Mouse (Mus musculus): ENCODE results near the gene Cd38. TPM values are rescaled to one million over a fixed set of nuclear protein-coding genes. Genes with fewer than 3 reads are reported as not detected.
"Not testable (repeated sequence)": the region's sequence is repeated elsewhere in the genome, so short reads cannot be mapped to it uniquely, and the experiment has no call there.

Gene Cd38
- polyA plus RNA-seq, 1 experiment from 2014 or later, result 2.4 TPM

DNA sequence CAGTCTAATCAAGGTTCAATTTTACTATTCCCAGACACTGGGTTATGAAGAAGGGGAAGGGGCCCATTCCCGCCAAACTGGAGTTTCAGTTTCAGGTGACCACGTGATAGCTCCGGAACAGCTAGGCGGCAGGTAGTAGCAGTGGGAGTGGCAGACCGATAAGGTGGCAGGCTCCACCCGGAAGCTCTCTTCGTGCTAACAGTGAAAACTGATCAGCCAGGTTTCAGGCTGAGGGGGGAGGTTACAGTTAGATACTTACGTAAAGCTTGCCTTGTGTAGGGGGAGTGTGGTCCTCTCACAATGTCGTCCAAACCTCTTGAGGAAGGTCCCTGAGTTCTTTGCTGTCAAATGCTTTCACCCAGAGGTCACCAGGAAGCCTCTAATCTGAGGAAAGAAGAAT is 40.9 kb downstream of the Cd38 start:
- no peaks in the 10 kb centered on the region for H3K27me3 ChIP-seq (replicated peaks; ENCODE audit: control insufficient read depth, insufficient read depth, low read length)
- no peaks in the 10 kb centered on the region for H3K36me3 ChIP-seq (ENCODE audit: control insufficient read depth, insufficient read depth)
- H3K9ac ChIP-seq (replicated peaks; ENCODE audit: low read depth, low read length), result no peak overlapping the region
- ATAC-seq, result no peak
- H3K4me1 ChIP-seq (replicated peaks; ENCODE audit: control insufficient read depth, insufficient read depth, low read length), result no peaks in the 10 kb centered on the region
- no peaks in the 10 kb centered on the region for H3K9me3 ChIP-seq (ENCODE audit: control insufficient read depth, low read length)
- no peak overlapping the region for H3K4me3 ChIP-seq (replicated peaks; ENCODE audit: low read length)
- no peak overlapping the region for H3K4me2 ChIP-seq (ENCODE audit: low read length)
- 77% methylated on average over 9 of the region's 9 CpGs for WGBS
- H3K27ac ChIP-seq (ENCODE audit: low read length), result no peak overlapping the region

DNA sequence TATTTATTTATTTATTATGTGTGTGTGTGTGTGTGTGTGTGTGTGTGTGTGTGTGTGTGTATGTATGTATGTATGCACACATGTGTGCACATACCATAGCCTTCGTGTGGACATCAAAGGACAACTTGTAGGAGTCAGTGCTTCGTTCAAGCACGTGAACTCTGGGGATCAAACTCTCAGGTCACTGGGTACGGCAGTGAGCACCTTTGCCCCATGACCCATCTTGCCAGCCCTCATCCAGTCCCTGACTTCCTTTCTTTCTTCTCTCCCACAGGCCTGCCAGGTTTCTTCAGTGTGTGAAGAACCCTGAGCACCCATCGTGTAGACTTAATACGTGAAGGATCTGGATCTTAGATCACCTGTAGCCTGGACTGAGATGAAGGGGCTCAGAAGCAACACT is 41.7 kb downstream of the Cd38 start:
- no peak overlapping the region for H3K4me2 ChIP-seq (ENCODE audit: low read length)
- no peak overlapping the region for H3K9ac ChIP-seq (replicated peaks; ENCODE audit: low read depth, low read length)
- no peaks in the 10 kb centered on the region for H3K9me3 ChIP-seq (ENCODE audit: control insufficient read depth, low read length)
- ATAC-seq, result no peak
- H3K4me3 ChIP-seq (replicated peaks; ENCODE audit: low read length), result no peak overlapping the region
- H3K4me1 ChIP-seq (replicated peaks; ENCODE audit: control insufficient read depth, insufficient read depth, low read length), result no peaks in the 10 kb centered on the region
- H3K27me3 ChIP-seq (replicated peaks; ENCODE audit: control insufficient read depth, insufficient read depth, low read length), result no peaks in the 10 kb centered on the region
- WGBS, result 92% methylated on average over 6 of the region's 6 CpGs
- H3K27ac ChIP-seq (ENCODE audit: low read length), result no peak overlapping the region
- H3K36me3 ChIP-seq (ENCODE audit: control insufficient read depth, insufficient read depth), result no peaks in the 10 kb centered on the region

DNA sequence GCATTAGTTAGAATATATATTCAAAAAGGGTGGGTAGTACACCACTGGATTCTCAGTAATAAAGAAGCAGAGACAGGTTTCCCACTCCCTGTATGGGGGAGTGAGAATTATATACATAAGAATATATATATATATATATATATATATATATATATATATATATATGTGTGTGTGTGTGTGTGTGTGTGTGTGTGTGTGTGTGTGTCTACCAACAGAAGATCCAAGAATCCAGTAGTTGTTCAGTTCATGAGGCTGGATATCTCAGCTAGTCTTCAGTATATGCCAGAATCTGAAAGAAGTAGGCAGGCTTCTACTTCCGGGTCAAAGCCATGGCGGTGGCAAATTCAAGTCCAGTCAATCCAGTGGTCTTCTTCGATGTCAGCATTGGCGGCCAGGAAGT is 44.5 kb downstream of the Cd38 start, which contains the start of gene Gm7879:
Gene Gm7879 (plus strand): TSS at position 301 of the 400 bp plus-strand sequence.
- H3K9me3 ChIP-seq (ENCODE audit: control insufficient read depth, low read length); ATAC-seq; H3K27me3 ChIP-seq (replicated peaks; ENCODE audit: control insufficient read depth, insufficient read depth, low read length); H3K36me3 ChIP-seq (ENCODE audit: control insufficient read depth, insufficient read depth); H3K27ac ChIP-seq (ENCODE audit: low read length); H3K4me2 ChIP-seq (ENCODE audit: low read length); H3K4me1 ChIP-seq (replicated peaks; ENCODE audit: control insufficient read depth, insufficient read depth, low read length); H3K9ac ChIP-seq (replicated peaks; ENCODE audit: low read depth, low read length); H3K4me3 ChIP-seq (replicated peaks; ENCODE audit: low read length): not testable (repeated sequence)
- WGBS, result 93% methylated on average over 4 of the region's 4 CpGs

DNA sequence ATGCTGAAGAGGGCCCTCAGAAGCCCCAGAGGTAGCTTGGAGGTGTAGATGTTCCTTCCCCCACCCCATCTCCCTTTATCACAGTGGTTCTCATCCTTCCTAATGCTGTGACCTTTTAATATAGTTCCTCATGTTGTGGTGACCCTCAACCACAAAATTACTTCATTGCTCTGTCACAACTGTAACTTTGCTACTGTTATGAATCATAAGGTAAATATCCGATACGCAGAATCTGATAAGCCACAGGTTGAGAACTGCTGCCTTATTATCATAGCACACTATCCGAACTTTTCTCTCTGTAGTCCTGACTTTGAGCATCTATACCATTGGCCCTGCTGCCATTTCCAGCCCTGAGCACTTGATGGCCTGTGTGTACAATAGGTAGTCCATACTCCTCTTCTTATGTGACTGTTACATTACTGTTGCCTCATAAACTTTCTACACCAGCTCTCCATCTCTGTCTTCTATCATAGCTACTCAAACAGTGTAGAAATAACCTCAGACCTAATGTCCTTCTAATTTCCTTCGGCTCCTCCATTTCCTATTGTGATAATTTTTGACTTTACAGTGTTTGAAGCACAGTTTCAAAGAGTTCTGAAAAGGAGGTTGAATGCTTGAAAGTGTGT is 47.0 kb downstream of the Cd38 start:
- Histone ChIP-seq H3K27ac (ENCODE audit: low read length) (no peak overlapping the region), H3K9ac (replicated peaks; ENCODE audit: low read depth, low read length) (no peak overlapping the region), H3K27me3 (replicated peaks; ENCODE audit: control insufficient read depth, insufficient read depth, low read length) (no peaks in the 10 kb centered on the region), H3K4me2 (ENCODE audit: low read length) (no peak overlapping the region), H3K36me3 (ENCODE audit: control insufficient read depth, insufficient read depth) (no peaks in the 10 kb centered on the region), H3K4me3 (replicated peaks; ENCODE audit: low read length) (no peak overlapping the region), H3K9me3 (ENCODE audit: control insufficient read depth, low read length) (no peaks in the 10 kb centered on the region), H3K4me1 (replicated peaks; ENCODE audit: control insufficient read depth, insufficient read depth, low read length) (no peaks in the 10 kb centered on the region)
- no peak for ATAC-seq
- WGBS, result 92% methylated on average over 4 of the region's 4 CpGs

DNA sequence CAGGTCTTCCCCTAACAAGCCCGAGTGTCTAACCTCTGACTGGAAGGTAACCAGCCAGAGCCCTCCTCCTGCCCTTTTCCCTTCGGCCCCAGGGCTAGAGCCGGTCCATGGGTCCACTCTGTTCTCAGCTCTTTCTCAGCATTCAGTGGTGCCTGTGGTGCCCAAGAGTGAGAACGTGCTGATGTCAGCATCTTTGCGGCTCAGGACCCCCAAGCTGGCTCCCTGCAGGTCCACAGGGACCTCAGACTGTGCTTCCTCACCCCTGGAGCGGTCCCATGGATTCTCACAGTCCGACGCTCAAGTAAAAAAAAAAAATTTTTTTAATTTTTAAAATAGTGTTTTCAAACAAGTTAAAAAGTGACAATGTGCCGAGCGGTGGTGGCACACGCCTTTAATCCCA is 53.5 kb downstream of the Cd38 start:
- no peak overlapping the region for H3K27ac ChIP-seq (ENCODE audit: low read length)
- no peaks in the 10 kb centered on the region for H3K27me3 ChIP-seq (replicated peaks; ENCODE audit: control insufficient read depth, insufficient read depth, low read length)
- H3K9ac ChIP-seq (replicated peaks; ENCODE audit: low read depth, low read length), result no peak overlapping the region
- H3K4me2 ChIP-seq (ENCODE audit: low read length), result no peak overlapping the region
- ATAC-seq, result no peak
- H3K36me3 ChIP-seq (ENCODE audit: control insufficient read depth, insufficient read depth), result no peaks in the 10 kb centered on the region
- no peak overlapping the region for H3K4me3 ChIP-seq (replicated peaks; ENCODE audit: low read length)
- WGBS, result 89% methylated on average over 11 of the region's 11 CpGs
- no peaks in the 10 kb centered on the region for H3K4me1 ChIP-seq (replicated peaks; ENCODE audit: control insufficient read depth, insufficient read depth, low read length)
- no peaks in the 10 kb centered on the region for H3K9me3 ChIP-seq (ENCODE audit: control insufficient read depth, low read length)

DNA sequence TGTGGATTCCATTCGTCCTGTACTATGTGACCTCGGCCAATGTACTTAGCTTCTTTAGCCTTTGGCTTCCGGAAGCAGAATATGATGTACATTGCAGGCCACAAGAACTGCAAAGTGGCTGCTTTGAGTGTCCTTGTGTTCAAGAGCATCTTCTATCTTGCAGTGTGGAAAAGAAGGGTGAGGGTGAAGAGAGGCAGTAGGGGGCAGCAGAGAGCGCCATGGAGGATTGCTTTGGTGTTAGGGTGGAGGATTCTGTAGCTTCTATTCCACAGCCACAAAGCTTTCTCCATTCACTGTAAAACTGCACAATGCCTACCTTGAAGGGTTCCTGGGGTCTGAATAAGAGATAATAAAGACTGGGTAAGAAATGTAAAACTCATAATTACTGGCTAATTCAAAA is 55.6 kb downstream of the Cd38 start:
- WGBS, result 37% methylated on average over 4 of the region's 4 CpGs
- no peaks in the 10 kb centered on the region for H3K4me1 ChIP-seq (replicated peaks; ENCODE audit: control insufficient read depth, insufficient read depth, low read length)
- H3K9me3 ChIP-seq (ENCODE audit: control insufficient read depth, low read length), result no peaks in the 10 kb centered on the region
- H3K27me3 ChIP-seq (replicated peaks; ENCODE audit: control insufficient read depth, insufficient read depth, low read length), result no peaks in the 10 kb centered on the region
- H3K36me3 ChIP-seq (ENCODE audit: control insufficient read depth, insufficient read depth), result no peaks in the 10 kb centered on the region
- H3K4me3 ChIP-seq (replicated peaks; ENCODE audit: low read length), result no peak overlapping the region
- H3K27ac ChIP-seq (ENCODE audit: low read length), result no peak overlapping the region
- H3K9ac ChIP-seq (replicated peaks; ENCODE audit: low read depth, low read length), result no peak overlapping the region
- no peak for ATAC-seq
- H3K4me2 ChIP-seq (ENCODE audit: low read length), result no peak overlapping the region

DNA sequence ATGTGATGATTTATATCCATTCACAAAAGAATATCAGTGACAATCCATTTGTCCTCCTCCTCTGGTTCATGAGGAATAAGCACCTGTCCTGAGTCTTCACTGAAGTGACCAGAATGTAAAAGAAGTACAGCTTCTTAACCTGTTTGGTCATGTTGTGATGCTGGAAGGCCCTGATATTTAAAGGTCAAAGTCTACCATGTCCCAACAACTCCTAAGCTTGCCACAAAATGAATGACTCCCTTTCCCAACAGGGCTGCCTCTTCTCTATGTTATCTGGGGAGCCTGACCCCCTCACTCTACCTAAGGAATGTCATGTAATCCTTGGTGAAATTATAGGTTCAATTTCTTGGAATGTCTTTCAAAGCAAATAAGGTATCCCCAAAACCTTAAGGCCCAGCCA is 59.4 kb downstream of the Cd38 start:
- Histone ChIP-seq H3K27me3 (replicated peaks; ENCODE audit: control insufficient read depth, insufficient read depth, low read length) (no peaks in the 10 kb centered on the region), H3K9me3 (ENCODE audit: control insufficient read depth, low read length) (no peaks in the 10 kb centered on the region), H3K4me1 (replicated peaks; ENCODE audit: control insufficient read depth, insufficient read depth, low read length) (no peaks in the 10 kb centered on the region), H3K4me2 (ENCODE audit: low read length) (no peak overlapping the region), H3K4me3 (replicated peaks; ENCODE audit: low read length) (no peak overlapping the region), H3K36me3 (ENCODE audit: control insufficient read depth, insufficient read depth) (no peaks in the 10 kb centered on the region), H3K27ac (ENCODE audit: low read length) (no peak overlapping the region), H3K9ac (replicated peaks; ENCODE audit: low read depth, low read length) (no peak overlapping the region)
- ATAC-seq, result no peak

DNA sequence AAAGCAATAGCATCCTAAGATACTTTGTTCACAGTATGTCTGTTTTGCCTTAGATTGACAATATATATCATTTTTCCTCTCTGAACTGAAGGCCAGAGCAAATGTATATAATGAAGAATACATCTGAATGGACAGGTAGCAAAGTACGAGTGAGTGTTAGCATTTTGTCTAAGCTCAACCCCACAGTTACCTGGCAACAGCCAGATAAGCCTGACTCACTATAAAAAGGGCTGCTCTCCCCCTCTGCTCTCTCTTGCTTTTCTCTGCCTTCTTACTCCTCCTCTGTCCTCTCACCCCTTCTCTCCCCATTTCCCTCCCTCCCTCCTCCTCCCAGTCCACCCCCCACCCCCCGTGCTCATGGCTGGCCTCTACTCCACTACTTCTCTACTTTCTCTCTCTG is 64.9 kb downstream of the Cd38 start:
- no peak for ATAC-seq
- Histone ChIP-seq H3K4me1 (replicated peaks; ENCODE audit: control insufficient read depth, insufficient read depth, low read length) (no peaks in the 10 kb centered on the region), H3K27ac (ENCODE audit: low read length) (no peak overlapping the region), H3K27me3 (replicated peaks; ENCODE audit: control insufficient read depth, insufficient read depth, low read length) (no peaks in the 10 kb centered on the region), H3K4me2 (ENCODE audit: low read length) (no peak overlapping the region), H3K9me3 (ENCODE audit: control insufficient read depth, low read length) (no peaks in the 10 kb centered on the region), H3K36me3 (ENCODE audit: control insufficient read depth, insufficient read depth) (no peaks in the 10 kb centered on the region), H3K9ac (replicated peaks; ENCODE audit: low read depth, low read length) (no peak overlapping the region), H3K4me3 (replicated peaks; ENCODE audit: low read length) (no peak overlapping the region)
- WGBS, result 38% methylated on average over 2 of the region's 2 CpGs

DNA sequence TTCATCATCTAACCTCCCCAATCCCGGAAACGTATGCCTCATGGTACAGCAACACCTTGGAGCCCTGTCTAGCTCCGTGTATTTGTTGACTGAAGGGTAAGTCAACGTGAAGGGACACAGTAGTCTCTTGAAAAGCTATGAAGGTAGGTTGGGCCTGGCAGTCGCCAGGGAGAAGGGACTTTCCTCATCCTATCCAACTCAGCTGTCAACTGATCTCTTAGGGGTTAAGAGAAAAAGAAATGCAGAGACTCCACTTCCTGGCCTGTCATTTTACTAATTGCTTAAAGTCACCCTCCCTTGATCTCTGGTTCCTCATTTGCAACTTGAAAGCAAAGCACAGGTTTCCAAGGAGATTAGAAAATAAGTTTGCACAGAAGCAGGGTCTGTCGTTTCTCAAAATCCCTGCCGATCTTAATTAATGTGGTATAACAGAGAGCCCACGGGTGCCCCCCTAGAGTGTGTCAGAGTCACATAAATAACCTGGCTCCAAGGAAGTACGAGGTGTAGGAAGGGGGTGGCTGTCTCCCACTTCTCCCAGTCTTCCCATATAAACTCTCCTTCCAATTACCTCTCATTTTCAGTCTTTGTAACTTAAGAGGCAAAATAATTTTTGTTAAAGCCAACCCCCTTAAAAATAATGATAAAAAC is 79.1 kb downstream of the Cd38 start:
- Histone ChIP-seq H3K9ac (replicated peaks; ENCODE audit: low read depth, low read length) (no peak overlapping the region), H3K36me3 (ENCODE audit: control insufficient read depth, insufficient read depth) (no peaks in the 10 kb centered on the region), H3K4me3 (replicated peaks; ENCODE audit: low read length) (peak overlapping the region; percentile 36), H3K4me1 (replicated peaks; ENCODE audit: control insufficient read depth, insufficient read depth, low read length) (peaks cover 5% of the 10 kb centered on the region), H3K27me3 (replicated peaks; ENCODE audit: control insufficient read depth, insufficient read depth, low read length) (no peaks in the 10 kb centered on the region), H3K9me3 (ENCODE audit: control insufficient read depth, low read length) (no peaks in the 10 kb centered on the region), H3K27ac (ENCODE audit: low read length) (no peak overlapping the region), H3K4me2 (ENCODE audit: low read length) (peak overlapping the region; percentile 60)
- peak; percentile 45; the same call in 1 of the 2 replicates for ATAC-seq
- WGBS, result 31% methylated on average over 9 of the region's 9 CpGs

All from forebrain, embryonic 16.5 days (tissue).